Mouse (Mus musculus): ENCODE measurements around the gene 4430402I18Rik. TPM values are rescaled to one million over a fixed set of nuclear protein-coding genes. Genes with fewer than 3 reads are reported as not detected.

4430402I18Rik gene
- polyA plus RNA-seq, 2 experiments from 2014 or later = 1.6 TPM; not detected in 1

- no peak for ATAC-seq
These were observed 71.0 kb downstream of the 4430402I18Rik start for GRCm38 (mm10) chr19:28896639-28897038.

GRCm38 (mm10) chr19:28891864-28892263 lies 75.7 kb downstream of the 4430402I18Rik start:
- no peak for ATAC-seq

DNA sequence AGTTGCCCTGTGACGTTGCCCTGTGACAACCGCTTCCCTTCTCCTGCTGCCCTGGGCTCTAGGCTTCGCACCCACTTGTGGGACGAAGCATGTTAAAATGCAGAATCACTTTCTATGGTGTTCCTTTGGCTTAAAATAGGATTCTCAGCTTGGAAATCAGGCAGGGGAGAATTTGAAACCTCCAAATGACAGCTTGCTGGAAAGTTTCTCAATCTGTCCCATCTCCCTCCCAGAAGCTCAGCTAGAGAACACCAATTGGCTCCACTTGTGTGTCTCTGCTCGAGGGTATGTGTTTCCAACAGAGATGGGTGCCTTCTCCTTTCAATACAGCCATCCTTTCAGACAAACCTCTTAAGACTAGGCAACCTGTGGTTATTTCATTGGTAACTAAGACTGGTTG lies 76.4 kb downstream of the 4430402I18Rik start:
- no peak for ATAC-seq

GRCm38 (mm10) chr19:28889251-28889650 lies 78.3 kb downstream of the 4430402I18Rik start:
- no peak for ATAC-seq

DNA sequence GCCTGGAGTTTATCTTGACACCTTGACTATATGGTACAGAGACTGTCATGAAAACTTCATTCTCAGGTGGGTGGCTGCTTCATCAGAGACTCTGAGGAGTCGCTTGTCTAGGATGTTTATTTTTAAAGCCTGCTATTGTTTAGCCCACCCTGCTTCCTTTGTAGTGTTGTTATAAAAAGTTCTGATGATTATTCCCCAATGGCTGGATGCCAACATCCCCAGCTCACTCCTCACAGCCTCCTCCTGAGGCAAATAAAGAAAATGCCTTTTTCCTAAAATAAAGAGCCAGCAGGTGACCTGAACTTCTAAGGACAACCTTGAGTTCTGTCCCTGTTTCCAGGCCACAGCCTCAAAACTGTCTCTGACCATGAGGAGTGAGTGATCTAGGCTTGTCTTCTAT lies 79.1 kb downstream of the 4430402I18Rik start:
- no peak for ATAC-seq

DNA sequence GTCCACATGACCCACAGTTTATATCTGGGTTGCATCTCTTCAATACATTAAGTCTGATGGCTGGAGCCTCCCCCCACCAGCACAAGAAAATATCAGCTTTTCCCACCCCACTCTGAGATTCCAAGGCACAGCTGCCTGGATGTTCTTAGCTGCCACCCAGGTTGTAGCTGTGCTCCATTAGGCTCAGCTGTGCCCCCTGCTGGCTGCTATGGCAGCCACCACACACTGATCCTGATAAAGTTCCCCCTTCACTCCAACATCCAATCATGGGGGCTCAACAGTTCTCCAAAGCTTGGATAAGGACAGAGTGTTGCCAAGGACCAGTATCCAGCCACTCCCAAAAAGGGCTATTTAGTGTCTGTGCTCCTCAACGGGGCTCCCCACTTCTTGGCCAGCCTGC lies 84.5 kb downstream of the 4430402I18Rik start:
- no peak for ATAC-seq

- no peak for ATAC-seq
These were observed 88.1 kb downstream of the 4430402I18Rik start for GRCm38 (mm10) chr19:28879476-28879875.

DNA sequence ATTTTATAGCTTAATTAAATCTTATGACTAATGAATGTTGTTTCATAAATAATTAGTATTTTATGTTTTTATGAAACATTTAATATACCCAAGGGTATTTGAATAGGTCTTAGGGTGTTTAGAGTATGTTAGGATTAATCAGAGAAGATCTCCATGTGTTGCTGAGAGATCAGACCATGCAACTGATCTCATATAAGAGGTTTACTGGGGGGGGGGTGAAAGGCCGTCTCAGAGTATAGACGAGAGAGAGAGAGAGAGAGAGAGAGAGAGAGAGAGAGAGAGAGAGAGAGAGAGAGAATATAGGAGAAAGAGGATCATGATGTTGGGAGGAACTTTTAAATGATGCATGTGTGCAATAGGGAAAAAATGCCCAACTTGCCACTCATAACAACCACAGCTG lies 97.2 kb downstream of the 4430402I18Rik start:
- ATAC-seq = no peak

DNA sequence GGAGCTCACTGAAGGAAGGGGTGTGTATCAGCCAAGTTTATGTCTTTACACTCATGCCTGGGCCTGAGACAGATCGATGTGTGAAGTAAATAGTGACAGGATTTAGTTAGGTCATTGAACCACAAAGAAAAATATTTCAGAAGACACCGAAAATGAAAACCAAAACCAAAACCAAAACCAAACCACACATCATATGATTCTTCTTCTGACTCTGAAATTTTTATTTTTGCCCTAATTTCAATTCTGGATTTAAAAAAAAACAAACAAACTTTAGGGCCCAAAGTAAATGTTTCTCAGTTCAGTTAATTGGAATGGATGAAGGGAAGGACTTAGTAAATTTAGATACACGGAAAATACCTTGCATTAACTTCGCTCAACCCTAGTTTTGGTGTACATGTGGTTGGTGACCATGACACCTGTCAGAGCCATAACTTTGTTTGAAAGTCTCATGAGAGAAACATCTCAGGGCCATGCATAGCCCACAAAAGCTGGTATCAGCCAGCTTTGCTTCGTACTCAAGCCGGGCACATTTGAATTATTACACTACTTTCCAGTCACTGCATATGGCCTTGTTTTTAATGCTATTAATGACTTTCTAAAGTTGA lies 98.2 kb downstream of the 4430402I18Rik start:
- ATAC-seq = no peak

DNA sequence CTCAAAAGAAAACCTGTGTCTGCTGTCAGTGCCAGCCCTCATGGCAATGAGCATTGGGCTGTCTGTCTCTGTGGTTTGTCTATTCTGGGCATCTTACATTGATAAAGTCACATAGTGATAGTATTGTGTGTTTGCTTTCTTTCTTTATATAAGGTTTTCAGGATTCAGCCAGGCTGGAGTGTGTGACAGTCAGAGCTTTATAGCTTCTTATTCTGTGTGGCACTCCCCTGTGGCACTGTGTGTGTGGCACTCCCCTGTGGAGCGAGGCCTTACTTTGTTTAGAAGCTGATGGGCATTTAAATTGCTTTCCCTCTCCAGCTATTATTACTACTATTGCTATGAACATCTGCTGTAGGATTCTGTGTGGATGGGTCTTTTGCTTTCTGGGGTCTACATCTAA lies 102.1 kb downstream of the 4430402I18Rik start:
- ATAC-seq = no peak

DNA sequence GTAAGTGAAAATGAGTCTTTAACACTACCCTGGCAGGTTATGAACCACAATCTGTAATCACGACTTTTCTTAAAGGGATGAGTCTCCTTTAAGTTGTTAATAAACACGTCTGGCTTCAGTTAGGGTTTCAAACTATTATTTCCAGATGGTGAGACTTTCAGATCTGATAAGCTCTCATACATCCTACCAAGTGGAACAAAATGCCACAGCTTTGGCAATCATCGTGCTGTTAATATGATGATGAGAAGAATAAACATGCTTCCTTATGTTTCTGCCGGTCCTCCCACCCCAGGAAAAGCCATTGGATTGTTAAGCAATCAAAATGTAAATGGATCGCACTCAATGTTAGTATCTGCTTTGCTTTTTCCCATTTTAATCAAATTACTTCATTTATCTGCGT lies 102.6 kb downstream of the 4430402I18Rik start:
- no peak for ATAC-seq

DNA sequence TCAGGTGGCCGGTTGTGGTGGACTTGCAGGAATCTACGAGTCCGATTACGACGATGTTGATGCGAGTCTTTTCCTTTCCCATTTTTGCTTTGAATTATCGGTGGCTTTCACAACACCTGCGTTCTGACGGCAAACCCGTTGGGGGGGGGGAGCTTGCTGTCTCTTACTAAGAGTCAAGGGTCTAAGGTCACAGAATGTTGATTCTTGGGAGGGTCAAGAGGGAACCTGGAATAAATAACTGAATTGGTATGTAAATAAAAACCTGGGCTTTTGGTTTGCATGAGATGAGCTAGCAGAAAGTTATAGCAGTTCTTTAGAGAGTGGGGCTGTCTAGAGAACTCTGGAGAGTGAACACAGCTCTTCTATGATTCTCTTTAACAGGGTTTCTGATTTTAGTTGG lies 104.0 kb downstream of the 4430402I18Rik start:
- no peak for ATAC-seq

GRCm38 (mm10) chr19:28860246-28860645 lies 107.4 kb downstream of the 4430402I18Rik start:
- ATAC-seq = no peak

- no peak for ATAC-seq
These were observed 112.8 kb downstream of the 4430402I18Rik start for GRCm38 (mm10) chr19:28854831-28855230.

- no peak for ATAC-seq
These were observed 115.6 kb downstream of the 4430402I18Rik start for GRCm38 (mm10) chr19:28852001-28852400.

DNA sequence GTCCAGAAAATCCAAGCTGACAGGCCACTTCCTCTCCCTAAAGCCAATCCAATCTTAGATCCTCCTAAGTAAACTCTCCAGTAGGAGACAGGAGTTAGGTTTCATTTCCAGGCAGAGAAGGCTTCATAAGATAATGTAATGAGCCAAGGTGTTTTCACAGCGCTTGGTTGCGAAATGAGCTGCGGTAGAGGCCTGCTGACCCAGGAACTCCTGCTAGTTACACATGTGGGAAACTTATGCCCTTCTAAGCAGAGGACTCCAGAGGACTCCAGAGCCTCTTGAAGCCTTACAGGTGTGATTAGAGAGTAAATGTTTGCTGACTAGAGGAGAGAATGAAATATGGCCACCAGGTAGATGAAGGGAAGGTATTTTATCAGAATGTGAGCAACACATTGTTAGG lies 117.1 kb downstream of the 4430402I18Rik start:
- ATAC-seq = no peak

- ATAC-seq = no peak
These were observed 122.5 kb downstream of the 4430402I18Rik start for GRCm38 (mm10) chr19:28844946-28845710.

Other genes with a start within 250 kb of the 4430402I18Rik start
- gene Slc1a1, start 132.8 kb downstream of the 4430402I18Rik start, polyA plus RNA-seq (2017; shearing (Covaris generic)) = under 1 TPM in 1 of 2 experiments, not detected in 1; 0.43 TPM
- gene Plpp6, start 3.8 kb downstream of the 4430402I18Rik start, polyA plus RNA-seq (2017; shearing (Covaris generic)) = 1 to 10 TPM; 1.3 TPM
- 10 to 100 TPM; 36.0 to 40.7 TPM for gene Cdc37l1, start 22.6 kb upstream of the 4430402I18Rik start, polyA plus RNA-seq (2017; shearing (Covaris generic))
- gene Ak3, start 80.2 kb upstream of the 4430402I18Rik start, polyA plus RNA-seq (2017; shearing (Covaris generic)) = 10 to 100 TPM; 15.3 to 16.8 TPM
- gene Rcl1, start 133.6 kb upstream of the 4430402I18Rik start, polyA plus RNA-seq (2017; shearing (Covaris generic)) = 10 to 100 TPM; 22.2 to 26.9 TPM